Mouse (Mus musculus): Measurements from ENCODE around the gene Mup16. TPM values are rescaled to one million over a fixed set of nuclear protein-coding genes. Genes with fewer than 3 reads are reported as not detected.
"Not testable (repeated sequence)": the region's sequence is repeated elsewhere in the genome, so short reads cannot be mapped to it uniquely, and the experiment has no call there.

Gene Mup16
- polyA plus RNA-seq (2012; rRNA removed): not detected in 2 replicates

DNA sequence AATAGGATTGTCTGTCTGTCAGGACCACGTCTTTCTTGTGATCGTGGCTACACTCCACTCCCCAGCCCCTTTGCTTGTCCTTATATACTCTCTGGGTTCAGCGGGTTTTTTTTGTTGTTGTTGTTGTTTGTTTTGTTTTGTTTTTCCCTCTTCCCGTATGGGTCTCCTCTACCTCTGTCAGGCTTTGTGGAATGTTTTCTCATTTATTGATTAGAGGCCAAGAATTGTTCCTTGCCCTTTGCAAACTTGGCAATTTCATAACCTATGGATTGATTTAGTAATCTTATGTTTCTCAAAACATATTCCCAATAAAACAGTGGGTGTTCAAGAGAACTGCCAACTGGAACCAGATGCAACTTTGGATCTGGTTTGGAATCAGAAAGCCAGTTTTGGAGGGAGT, at the start of gene Mup16:
Gene Mup16 (minus strand): TSS at position 101 of the 400 bp plus-strand sequence.
- DNase-seq (ENCODE audit: low read depth): not testable (repeated sequence)

DNA sequence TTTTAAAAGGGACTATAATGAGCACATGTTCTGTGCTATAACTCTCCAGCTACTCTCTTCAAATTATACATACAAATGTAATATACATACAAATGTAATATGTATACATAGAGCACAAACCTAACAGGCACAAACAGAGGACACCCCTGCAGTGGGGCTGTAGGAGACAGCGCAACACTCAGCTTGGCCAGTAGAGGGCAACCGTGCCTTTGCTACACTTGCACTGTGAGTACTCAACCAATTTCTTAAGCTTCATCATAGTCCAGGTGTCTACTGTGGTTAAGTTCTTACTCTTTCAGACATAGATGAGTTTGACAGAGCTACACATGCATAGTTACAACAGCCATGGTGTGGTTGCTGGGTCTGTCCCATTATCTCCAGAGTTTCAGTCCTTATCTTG, 36.6 kb upstream of the Mup16 start:
- not testable (repeated sequence) for DNase-seq (ENCODE audit: low read depth)

Other genes with a start within 250 kb of the Mup16 start
- gene Mup14, start 215.5 kb downstream of the Mup16 start, polyA plus RNA-seq (2012; rRNA removed): 0.19 TPM in 1 of 2 replicates, not detected in the other
- not detected in 2 replicates for gene Mup15, start 79.8 kb downstream of the Mup16 start, polyA plus RNA-seq (2012; rRNA removed)
- gene Mup17, start 76.3 kb upstream of the Mup16 start, polyA plus RNA-seq (2012; rRNA removed): not detected in 2 replicates
- not detected in 2 replicates for gene Mup18, start 154.6 kb upstream of the Mup16 start, polyA plus RNA-seq (2012; rRNA removed)